Mouse (Mus musculus) heart, postnatal 0 days (tissue): ENCODE results near the gene Cpox.

Experiments used
- CTCF ChIP-seq: IDR thresholded peaks from 2 replicates; pipeline ENCODE4 v1.5.1; 2016; ENCODE audit warnings: antibody characterized with exemption, control low read depth, low read depth
- EP300 ChIP-seq: IDR thresholded peaks from 2 replicates; pipeline ENCODE4 v1.6.1; 2016; ENCODE audit warnings: antibody characterized with exemption, low read depth

GRCm38 (mm10) chr16:58656526-58656925, 13.6 kb upstream of the Cpox start:
- TF ChIP-seq CTCF = no peak
- no peak for TF ChIP-seq EP300
